Mouse (Mus musculus) lung, postnatal 0 days (tissue): Measurements from ENCODE around the gene Zfp804b. TPM values are rescaled to one million over a fixed set of nuclear protein-coding genes. Genes with fewer than 3 reads are reported as not detected.
"Not testable (repeated sequence)": the region's sequence is repeated elsewhere in the genome, so short reads cannot be mapped to it uniquely, and the experiment has no call there.

Experiments
- ATAC-seq: fragments of 200-750 bp; cut with Nextera tagmentation; 2 replicates; pipeline ENCODE4 v1.8.0; 2017; ENCODE audit warnings: moderate library complexity
- DNase-seq: peaks from one replicate; pipeline ENCODE4 v3.0.0-alpha.2; 2016; ENCODE audit warnings: low spot score
- H3K27ac ChIP-seq: fragments of 300-500 bp; sonication (generic); 2 replicates; pipeline ENCODE4 v1.5.1; 2014; ENCODE audit warnings: antibody characterized with exemption, mild to moderate bottlenecking, low read length, mixed read lengths
- H3K27me3 ChIP-seq: fragments of 300-500 bp; sonication (generic); replicated peaks from 2 replicates; pipeline ENCODE4 v1.6.1; 2014; ENCODE audit warnings: low read length, mixed read lengths; ENCODE audit not compliant: insufficient read depth
- H3K36me3 ChIP-seq: fragments of 300-500 bp; sonication (generic); 2 replicates; pipeline ENCODE4 v1.6.1; 2014; ENCODE audit warnings: low read length, mixed read lengths; ENCODE audit not compliant: insufficient read depth
- H3K4me1 ChIP-seq: fragments of 300-500 bp; sonication (generic); 2 replicates; pipeline ENCODE4 v1.6.1; 2014; ENCODE audit warnings: antibody characterized with exemption, low read depth, low read length, mixed read lengths; ENCODE audit not compliant: insufficient read depth
- H3K4me2 ChIP-seq: fragments of 300-500 bp; sonication (generic); replicated peaks from 2 replicates; pipeline ENCODE4 v1.6.1; 2014; ENCODE audit warnings: low read depth, mild to moderate bottlenecking, low read length, moderate library complexity, mixed read lengths
- H3K4me3 ChIP-seq: fragments of 300-500 bp; sonication (generic); 2 replicates; pipeline ENCODE4 v1.5.1; 2014; ENCODE audit warnings: low read depth, low read length
- H3K9ac ChIP-seq: fragments of 300-500 bp; sonication (generic); replicated peaks from 2 replicates; pipeline ENCODE4 v1.6.1; 2014; ENCODE audit warnings: low read depth, mild to moderate bottlenecking
- H3K9me3 ChIP-seq: fragments of 300-500 bp; sonication (generic); 2 replicates; pipeline ENCODE4 v1.6.1; 2016; ENCODE audit warnings: low read length, mixed read lengths
- CTCF ChIP-seq: IDR thresholded peaks from 2 replicates; pipeline ENCODE4 v1.5.1; 2016; ENCODE audit warnings: antibody characterized with exemption, mild to moderate bottlenecking
- EP300 ChIP-seq: IDR thresholded peaks from 2 replicates; pipeline ENCODE4 v1.6.1; 2016; ENCODE audit warnings: antibody characterized with exemption, mild to moderate bottlenecking, control low read depth
- WGBS: fragments of 180-500 bp; shearing (Covaris S2); extraction: QIAGEN DNeasy Blood & Tissue Kit; methylation state at CpG from one replicate; pipeline ENCODE4 v1.1.7; 2014; 5-methylcytosine and 5-hydroxymethylcytosine counted together
- polyA plus RNA-seq: library from polyadenylated mRNA; unstranded; fragments of >200 nt; fragmentation: Nextera tagmentation; extraction: Ambion mirVana; gene quantifications from 2 replicates; pipeline ENCODE4 v1.2.1, GENCODE M21; 2015

Zfp804b gene
- polyA plus RNA-seq = 0.07 TPM in 2 replicates

DNA sequence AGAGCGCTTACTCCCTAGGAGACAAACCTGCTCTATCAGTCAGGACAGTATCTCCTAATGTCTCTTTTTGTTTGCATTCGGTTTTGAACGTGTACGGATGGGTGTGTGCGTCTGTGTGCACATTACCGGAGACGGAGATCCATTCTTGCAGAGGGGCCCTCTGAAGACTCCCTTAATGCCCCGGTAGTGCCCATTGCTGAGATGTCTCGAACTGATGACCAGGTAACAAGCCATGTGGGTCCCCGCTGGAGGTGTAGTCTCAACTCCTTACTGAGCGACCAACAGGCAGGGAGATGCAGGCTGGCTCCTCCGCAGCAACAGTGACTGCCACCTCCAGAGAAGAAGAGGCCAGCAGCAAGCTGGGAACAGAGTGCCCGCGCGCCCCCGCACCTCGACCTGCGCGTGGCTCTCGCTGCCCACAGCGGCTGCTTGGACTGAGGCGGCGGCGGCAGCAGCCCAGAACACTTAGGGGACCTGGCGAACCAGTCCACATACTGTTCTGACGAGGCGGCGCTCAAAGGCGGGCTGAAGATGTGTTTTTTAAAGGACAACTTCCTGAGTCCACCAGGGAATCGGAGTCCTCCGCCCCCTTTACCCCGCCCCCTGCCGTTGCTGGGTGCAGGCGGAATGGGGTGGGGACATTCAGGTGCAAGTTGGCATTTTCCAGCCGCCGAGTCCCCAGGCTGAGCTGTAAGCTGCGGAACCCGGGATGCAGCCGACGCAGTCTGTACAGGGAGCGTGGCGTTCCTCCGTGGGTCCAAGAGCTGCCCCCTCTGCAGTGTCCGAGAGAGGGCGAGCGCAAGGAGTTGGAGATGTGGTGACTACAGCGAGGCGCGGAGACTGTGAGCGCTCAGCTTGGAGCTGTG is at the start of gene Zfp804b:
Gene Zfp804b, minus strand, starts transcription at position 612 of the 866 bp plus-strand sequence.
- Histone ChIP-seq H3K4me3 (peak within 1 kb of the TSS; percentile 45), H3K9me3 (no peaks in the 10 kb centered on the region), H3K27me3 (no peaks in the 10 kb centered on the region), H3K4me2 (peak within 1 kb of the TSS; percentile 79), H3K9ac (no peak within 1 kb of the TSS), H3K27ac (no peak within 1 kb of the TSS), H3K36me3 (no peaks in the 10 kb centered on the region), H3K4me1 (no peaks in the 10 kb centered on the region)
- ATAC-seq (peak; percentile 92), DNase-seq (peak; percentile 68)
- peak; percentile 49 for TF ChIP-seq CTCF
- TF ChIP-seq EP300 = no peak
- WGBS = under 1% methylated on average over 50 of the region's 50 CpGs

GRCm38 (mm10) chr5:7364616-7365015 is 20.1 kb upstream of the Zfp804b start:
- not testable (repeated sequence) for H3K4me2 ChIP-seq, H3K9me3 ChIP-seq, H3K27ac ChIP-seq, H3K27me3 ChIP-seq, H3K9ac ChIP-seq, H3K36me3 ChIP-seq, H3K4me1 ChIP-seq, H3K4me3 ChIP-seq, ATAC-seq, DNase-seq
- WGBS = 80% methylated on average over 1 of the region's 1 CpGs

- peak overlapping the region; percentile 45 for H3K4me3 ChIP-seq
- H3K4me2 ChIP-seq = peak overlapping the region; percentile 79
- H3K4me1 ChIP-seq = no peaks in the 10 kb centered on the region
- TF ChIP-seq EP300 (no peak), CTCF (no peak)
- no peaks in the 10 kb centered on the region for H3K36me3 ChIP-seq
- H3K27me3 ChIP-seq = no peaks in the 10 kb centered on the region
- H3K9ac ChIP-seq = no peak overlapping the region
- 3% methylated on average over 11 of the region's 11 CpGs for WGBS
- H3K27ac ChIP-seq = no peak overlapping the region
- ATAC-seq = peak; percentile 37
- no peaks in the 10 kb centered on the region for H3K9me3 ChIP-seq
- peak; percentile 28 for DNase-seq
Observed at GRCm38 (mm10) chr5:7345011-7345389, 444 bp upstream of the Zfp804b start.

DNA sequence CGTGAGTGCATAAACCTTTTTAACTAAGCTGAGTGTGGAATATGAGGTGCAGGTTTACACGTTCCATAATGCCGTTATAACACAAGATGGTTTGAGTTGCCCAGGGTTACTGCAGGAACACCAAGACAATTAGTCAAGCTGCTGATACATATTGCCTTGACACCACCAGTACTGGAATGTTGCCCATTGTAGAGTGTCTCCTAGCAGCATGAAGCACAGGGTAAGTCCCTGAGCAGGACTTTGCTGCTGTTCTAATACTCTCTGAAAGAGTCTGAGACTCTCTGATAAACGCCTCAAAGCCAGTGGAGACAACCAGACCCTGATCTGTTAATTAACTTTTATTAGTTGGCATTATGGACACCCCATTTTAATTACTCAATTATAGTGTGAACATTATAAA is 19.0 kb downstream of the Zfp804b start:
- Histone ChIP-seq H3K36me3 (no peaks in the 10 kb centered on the region), H3K27ac (no peak overlapping the region), H3K27me3 (no peaks in the 10 kb centered on the region), H3K9ac (no peak overlapping the region), H3K4me1 (no peaks in the 10 kb centered on the region), H3K4me2 (no peak overlapping the region), H3K4me3 (no peak overlapping the region), H3K9me3 (no peaks in the 10 kb centered on the region)
- ATAC-seq (no peak), DNase-seq (no peak)
- TF ChIP-seq EP300 = no peak
- no peak for TF ChIP-seq CTCF
- WGBS = 74% methylated on average over 4 of the region's 4 CpGs

GRCm38 (mm10) chr5:7303819-7304218 is 40.7 kb downstream of the Zfp804b start, which contains the start of gene Tex47:
Gene Tex47, plus strand, starts transcription at chr5:7304119.
- no peak within 1 kb of the TSS for H3K27ac ChIP-seq
- no peaks in the 10 kb centered on the region for H3K4me1 ChIP-seq
- no peaks in the 10 kb centered on the region for H3K9me3 ChIP-seq
- ATAC-seq (no peak), DNase-seq (no peak)
- no peak within 1 kb of the TSS for H3K4me3 ChIP-seq
- H3K4me2 ChIP-seq = no peak within 1 kb of the TSS
- TF ChIP-seq CTCF = no peak
- TF ChIP-seq EP300 = no peak
- WGBS = 77% methylated on average over 1 of the region's 1 CpGs
- no peak within 1 kb of the TSS for H3K9ac ChIP-seq
- H3K27me3 ChIP-seq = no peaks in the 10 kb centered on the region
- H3K36me3 ChIP-seq = no peaks in the 10 kb centered on the region

DNA sequence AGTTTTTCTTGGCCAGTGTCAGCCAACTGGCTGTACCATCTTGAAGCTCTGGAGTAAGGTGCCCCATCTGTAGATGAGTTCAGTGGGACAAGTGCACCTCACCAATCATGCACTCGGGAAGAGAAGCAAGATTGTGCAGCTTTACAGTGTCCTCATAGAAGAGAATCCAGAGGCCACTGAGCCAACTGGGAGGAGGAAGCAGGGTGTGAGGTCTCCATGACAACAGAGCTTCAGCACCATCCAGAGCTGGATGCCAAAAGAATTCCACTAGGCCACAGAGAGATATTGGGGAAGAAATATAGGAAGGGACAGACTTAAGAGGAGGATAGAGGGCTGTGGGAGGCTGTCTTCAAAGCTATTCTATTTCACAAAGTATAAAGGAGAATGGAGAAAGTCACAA is 41.6 kb downstream of the Zfp804b start:
- Histone ChIP-seq H3K4me2 (no peak overlapping the region), H3K27ac (no peak overlapping the region), H3K4me1 (no peaks in the 10 kb centered on the region), H3K9me3 (no peaks in the 10 kb centered on the region), H3K27me3 (no peaks in the 10 kb centered on the region), H3K4me3 (no peak overlapping the region), H3K36me3 (no peaks in the 10 kb centered on the region), H3K9ac (no peak overlapping the region)
- TF ChIP-seq EP300 (no peak), CTCF (no peak)
- DNase-seq = peak; percentile 5
- WGBS = 42% methylated on average over 1 of the region's 1 CpGs
- ATAC-seq = no peak
